Mouse (Mus musculus) ES-E14 (cell line): ENCODE measurements around the gene Ldhal6b. TPM values are rescaled to one million over a fixed set of nuclear protein-coding genes. Genes with fewer than 3 reads are reported as not detected.

Experiments used
- DNase-seq: peaks from one replicate; pipeline ENCODE4 v3.0.0-alpha.2; 2013; ENCODE audit warnings: low read depth, low spot score
- H3K27ac ChIP-seq: 2 replicates; pipeline ENCODE4 v1.5.1; 2012; ENCODE audit warnings: low read depth, mild to moderate bottlenecking, low read length, moderate library complexity, mixed read lengths; ENCODE audit not compliant: poor library complexity, insufficient read depth, severe bottlenecking
- H3K36me3 ChIP-seq: 2 replicates; pipeline ENCODE4 v1.6.1; 2012; ENCODE audit warnings: mild to moderate bottlenecking, low read length, moderate library complexity, mixed read lengths; ENCODE audit not compliant: control insufficient read depth, poor library complexity, insufficient read depth, severe bottlenecking
- H3K4me1 ChIP-seq, 2 experiments: fragments of 150-350 bp in 1 of 2; sonication (generic) in 1 of 2; 2 replicates each; pipeline ENCODE4 v1.6.1; 2012; ENCODE audit warnings: low read length in 2 of 2, mild to moderate bottlenecking in 1 of 2, mixed read lengths in 1 of 2; ENCODE audit not compliant: control insufficient read depth in 2 of 2, insufficient read depth in 2 of 2, poor library complexity in 1 of 2
- H3K4me3 ChIP-seq, 2 experiments: fragments of 150-350 bp in 1 of 2; sonication (generic) in 1 of 2; 2 replicates each; pipeline ENCODE4 v1.5.1; 2012; ENCODE audit warnings: low read length in 2 of 2, low read depth in 1 of 2, mild to moderate bottlenecking in 1 of 2, mixed read lengths in 1 of 2; ENCODE audit not compliant: insufficient read depth in 1 of 2, poor library complexity in 1 of 2, severe bottlenecking in 1 of 2
- H3K9ac ChIP-seq: 2 replicates; pipeline ENCODE4 v1.6.1; 2012; ENCODE audit warnings: low read depth, mild to moderate bottlenecking, low read length, mixed read lengths; ENCODE audit not compliant: poor library complexity, insufficient read depth, severe bottlenecking
- H3K9me3 ChIP-seq: fragments of 150-350 bp; sonication (generic); 2 replicates; pipeline ENCODE4 v1.6.1; 2012; ENCODE audit warnings: low read depth, mild to moderate bottlenecking, low read length; ENCODE audit not compliant: control insufficient read depth, insufficient read depth
- CHD2 ChIP-seq: IDR thresholded peaks from 2 replicates; pipeline ENCODE4 v1.6.1; 2014; ENCODE audit warnings: mild to moderate bottlenecking, low read depth, low read length, inconsistent platforms
- HCFC1 ChIP-seq: IDR thresholded peaks from 2 replicates; pipeline ENCODE4 v1.6.1; 2012; ENCODE audit warnings: low read length, inconsistent platforms, borderline replicate concordance; ENCODE audit not compliant: insufficient read depth
- MAFK ChIP-seq: IDR thresholded peaks from 2 replicates; pipeline ENCODE4 v1.6.1; 2014; ENCODE audit warnings: mild to moderate bottlenecking, low read depth, low read length, inconsistent platforms; ENCODE audit not compliant: insufficient read depth
- ZC3H11A ChIP-seq: IDR thresholded peaks from 2 replicates; pipeline ENCODE4 v1.6.1; 2012; ENCODE audit warnings: low read depth, mild to moderate bottlenecking, inconsistent platforms, low read length, borderline replicate concordance
- ZNF384 ChIP-seq: IDR thresholded peaks from 2 replicates; pipeline ENCODE4 v1.6.1; 2012; ENCODE audit warnings: low read depth, low read length, inconsistent platforms
- in situ Hi-C, 2 experiments: fragments of 600-800 bp; cut with MboI; formaldehyde crosslinking; loops; one replicate each; pipeline ENCODE4 v1.15.1; 2025; ENCODE audit warnings: low sequenced_read_pairs in 2 of 2, inconsistent platforms in 1 of 2; ENCODE audit not compliant: unreplicated experiment in 2 of 2
- total RNA-seq: library from RNA; depleted of rRNA; stranded (reverse); fragments of 300-350 nt; gene quantifications from 2 replicates; pipeline ENCODE4 v1.2.3, GENCODE M21; 2012; rRNA removed

Gene Ldhal6b
- 2.1 and 2.5 TPM in 2 replicates for total RNA-seq

- no peaks in the 10 kb centered on the region for H3K9me3 ChIP-seq
- TF ChIP-seq CHD2 (no peak), HCFC1 (no peak), MAFK (no peak), ZNF384 (no peak), ZC3H11A (no peak)
- H3K4me1 ChIP-seq: peaks cover 3 to 4% of the 10 kb centered on the region in 2 experiments; a peak in 2 of 4 replicates
- peak within 1 kb of the TSS; percentile 50; the same call in 1 of the 2 replicates for H3K9ac ChIP-seq
- DNase-seq: no peak
- peaks cover 5% of the 10 kb centered on the region; the same call in 1 of the 2 replicates for H3K36me3 ChIP-seq
- in situ Hi-C loops: no loop called here
- no peak within 1 kb of the TSS for H3K27ac ChIP-seq
- peak within 1 kb of the TSS; percentile 32 to 52; a peak in 3 of 4 replicates for H3K4me3 ChIP-seq
Observed at GRCm38 (mm10) chr17:5418545-5418944, at the start of gene Ldhal6b. Gene Ldhal6b, minus strand, starts transcription at chr17:5418767.

GRCm38 (mm10) chr17:5467177-5467576, 48.6 kb upstream of the Ldhal6b start:
- no peak for DNase-seq

GRCm38 (mm10) chr17:5466736-5467135, 48.2 kb upstream of the Ldhal6b start:
- in situ Hi-C loops: no loop called here
- Histone ChIP-seq H3K4me3 (no peak overlapping the region), H3K4me1 (0 out of 4 replicates have a peak, but pooled peaks cover 0 to 2% of the 10 kb centered on the region in 2 experiments), H3K9ac (no peak overlapping the region), H3K36me3 (no peaks in the 10 kb centered on the region), H3K27ac (no peak overlapping the region; the same call in 1 of the 2 replicates), H3K9me3 (no peaks in the 10 kb centered on the region)
- DNase-seq: no peak
- TF ChIP-seq CHD2: no peak
- no peak for TF ChIP-seq HCFC1
- TF ChIP-seq ZC3H11A: no peak
- TF ChIP-seq ZNF384: no peak
- TF ChIP-seq MAFK: no peak

More at GRCm38 (mm10) chr17:5467177-5467576, 48.6 kb upstream of the Ldhal6b start:
- in situ Hi-C loops: no loop called here
- Histone ChIP-seq H3K9me3 (no peaks in the 10 kb centered on the region), H3K4me1 (0 out of 4 replicates have a peak, but pooled peaks cover 0 to 2% of the 10 kb centered on the region in 2 experiments), H3K36me3 (no peaks in the 10 kb centered on the region), H3K27ac (no peak overlapping the region), H3K9ac (no peak overlapping the region), H3K4me3 (no peak overlapping the region)
- TF ChIP-seq ZNF384: no peak
- no peak for TF ChIP-seq CHD2
- no peak for TF ChIP-seq MAFK
- no peak for TF ChIP-seq HCFC1
- no peak for TF ChIP-seq ZC3H11A

- no peak for DNase-seq
- Histone ChIP-seq H3K27ac (no peak overlapping the region), H3K36me3 (no peaks in the 10 kb centered on the region), H3K9me3 (no peaks in the 10 kb centered on the region), H3K4me1 (no peaks in the 10 kb centered on the region), H3K4me3 (no peak overlapping the region), H3K9ac (no peak overlapping the region)
- TF ChIP-seq HCFC1 (no peak), CHD2 (no peak), ZNF384 (no peak), MAFK (no peak), ZC3H11A (no peak)
- in situ Hi-C loops: no loop called here
Observed at GRCm38 (mm10) chr17:5463912-5464311, 45.3 kb upstream of the Ldhal6b start.

GRCm38 (mm10) chr17:5453657-5454056, 35.1 kb upstream of the Ldhal6b start:
- Histone ChIP-seq H3K9me3 (no peaks in the 10 kb centered on the region), H3K9ac (no peak overlapping the region), H3K36me3 (no peaks in the 10 kb centered on the region), H3K27ac (no peak overlapping the region), H3K4me1 (no peaks in the 10 kb centered on the region), H3K4me3 (no peak overlapping the region)
- TF ChIP-seq CHD2: no peak
- no peak for DNase-seq
- in situ Hi-C loops: no loop called here
